Mouse (Mus musculus): Measurements from ENCODE around the gene Nipa1. TPM values are rescaled to one million over a fixed set of nuclear protein-coding genes. Genes with fewer than 3 reads are reported as not detected.

The Nipa1 gene
- total RNA-seq, 1 experiment from 2014 or later = 5.8 TPM

GRCm38 (mm10) chr7:56010318-56011017 is 9.3 kb downstream of the Nipa1 start:
- peak; percentile 18 for DNase-seq

DNA sequence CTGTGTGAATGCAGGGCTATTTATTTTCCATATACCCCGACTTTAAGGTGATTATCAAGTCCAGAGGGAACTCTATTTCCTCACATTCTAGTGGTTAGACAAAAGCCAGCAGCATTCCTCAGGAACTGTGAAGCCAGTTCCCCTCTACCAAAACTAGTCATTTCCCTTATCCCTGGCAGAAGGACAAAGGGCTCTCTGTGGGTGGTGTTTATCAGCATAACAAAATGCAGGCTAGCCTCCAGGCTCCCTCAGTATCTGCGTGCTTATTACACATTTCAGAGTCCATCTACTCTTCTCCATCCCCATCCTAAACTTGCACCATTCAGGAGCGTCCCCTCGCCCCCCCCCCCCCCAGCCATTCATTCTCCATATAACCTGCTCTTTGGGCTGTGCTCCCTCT is 20.8 kb downstream of the Nipa1 start:
- DNase-seq = no peak

DNA sequence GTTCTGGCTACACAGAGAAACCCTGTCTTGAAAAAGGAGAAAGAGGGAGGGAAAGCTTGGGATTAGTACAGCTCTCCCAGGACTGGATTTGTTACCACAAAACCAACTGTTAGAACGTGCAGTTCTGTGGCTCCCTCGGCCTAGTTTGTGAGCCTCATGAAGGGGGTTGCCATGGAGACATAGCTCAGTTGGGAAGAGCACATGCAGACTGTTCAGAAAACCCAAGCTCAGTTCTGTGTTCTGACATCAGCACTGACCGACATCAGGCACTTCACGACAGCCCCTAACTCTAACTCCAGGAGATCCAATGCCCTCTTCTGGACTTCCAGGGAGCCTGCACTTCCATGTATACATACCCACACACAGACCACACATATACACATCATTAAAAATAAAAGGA is 24.7 kb downstream of the Nipa1 start:
- DNase-seq = no peak

GRCm38 (mm10) chr7:55991858-55992257 is 27.9 kb downstream of the Nipa1 start:
- no peak for DNase-seq

- DNase-seq = no peak
Observed at GRCm38 (mm10) chr7:55991129-55991528, 28.6 kb downstream of the Nipa1 start.

GRCm38 (mm10) chr7:55986526-55987214 is 33.1 kb downstream of the Nipa1 start:
- peak; percentile 88 for DNase-seq

DNA sequence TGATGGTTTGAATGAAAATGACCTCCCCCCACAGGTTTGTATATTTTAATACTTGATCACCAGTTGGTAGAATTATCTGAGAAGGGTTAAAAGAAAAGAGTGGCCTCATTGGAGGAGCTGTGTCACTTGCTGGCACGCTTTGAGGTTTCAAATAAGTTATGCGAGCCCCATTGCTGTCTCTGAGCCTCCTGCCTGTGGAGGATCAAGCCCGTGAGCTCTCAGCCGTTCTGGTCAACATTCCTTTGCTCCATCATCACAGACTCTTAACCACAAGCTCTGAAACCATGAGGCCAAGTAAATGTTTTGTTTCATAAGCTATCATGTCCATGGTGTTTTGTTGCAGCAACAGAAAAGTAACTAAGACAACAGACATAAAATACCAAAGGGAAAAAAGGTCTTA is 35.0 kb downstream of the Nipa1 start:
- no peak for DNase-seq

DNA sequence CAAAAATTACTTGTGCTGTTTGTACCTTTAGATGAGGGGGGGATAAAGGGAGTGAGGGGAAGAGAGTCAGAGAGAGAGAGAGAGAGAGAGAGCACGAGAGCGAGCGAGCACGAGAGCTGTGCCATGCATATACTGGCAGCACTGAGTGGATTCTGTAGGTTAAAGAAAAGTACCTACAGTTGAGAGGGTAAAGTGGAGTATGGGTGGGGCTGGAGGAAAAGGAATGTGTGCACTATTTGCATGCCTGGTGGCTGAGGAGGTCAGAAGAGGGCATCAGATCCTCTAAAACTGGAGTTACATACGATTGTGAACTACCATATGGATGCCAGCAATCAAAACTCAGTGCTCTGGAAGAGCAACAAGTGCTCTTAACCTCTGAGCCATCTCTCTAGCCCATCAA is 36.6 kb downstream of the Nipa1 start:
- DNase-seq = no peak

DNA sequence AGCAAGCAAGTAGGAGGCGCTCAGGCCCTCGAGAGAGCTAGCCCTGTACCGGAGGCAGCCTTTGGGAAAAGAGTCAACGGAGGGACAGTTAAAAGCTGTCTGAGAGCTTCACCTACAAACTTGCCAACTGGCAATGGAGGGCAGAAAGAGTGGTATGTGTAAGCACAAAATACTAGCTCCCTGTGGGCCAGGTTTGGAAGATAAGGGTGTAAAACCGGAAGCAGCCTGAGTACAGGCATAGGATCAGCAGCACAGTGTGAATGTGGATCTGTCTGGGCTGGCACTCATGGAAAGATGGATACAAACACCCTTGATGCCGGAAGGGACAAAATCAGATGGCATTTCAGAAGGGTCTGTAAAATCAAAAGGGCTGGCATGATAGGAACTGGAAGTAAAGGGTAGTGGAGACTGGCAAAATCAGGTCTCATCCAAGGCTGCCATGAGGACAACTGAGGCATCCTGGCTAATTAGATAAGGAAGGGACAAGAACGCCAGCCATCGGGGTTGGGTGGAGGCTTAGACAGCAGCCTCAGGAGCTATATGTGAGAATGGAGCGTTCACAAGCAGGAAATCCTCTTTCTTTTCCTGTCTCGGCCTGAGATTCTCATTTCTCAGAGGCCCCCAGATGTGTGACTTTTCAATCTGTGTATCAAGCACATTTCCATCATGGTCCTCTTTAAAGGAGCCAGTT is 37.6 kb downstream of the Nipa1 start:
- no peak for DNase-seq

DNA sequence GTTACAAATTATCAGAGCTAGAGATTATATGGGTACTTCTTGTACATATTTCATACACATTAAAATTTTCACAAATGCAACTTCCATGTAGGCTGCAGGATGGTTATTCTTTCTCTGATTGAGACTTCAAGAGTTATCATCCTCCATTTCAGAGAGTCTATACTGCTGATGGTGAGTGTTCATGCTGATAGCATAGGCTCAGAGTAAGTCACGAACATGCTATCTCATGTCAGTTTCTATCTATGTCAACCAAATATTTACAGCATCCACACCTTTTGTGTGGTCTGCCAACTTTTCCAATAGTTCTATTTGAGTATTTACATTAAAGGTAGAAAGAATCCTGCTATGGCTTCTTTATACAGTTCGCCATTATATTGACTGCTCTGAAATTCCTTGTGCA is 38.2 kb downstream of the Nipa1 start:
- no peak for DNase-seq

GRCm38 (mm10) chr7:55974429-55974828 is 45.3 kb downstream of the Nipa1 start:
- DNase-seq = no peak

GRCm38 (mm10) chr7:55969415-55969814 is 50.3 kb downstream of the Nipa1 start:
- DNase-seq = no peak

DNA sequence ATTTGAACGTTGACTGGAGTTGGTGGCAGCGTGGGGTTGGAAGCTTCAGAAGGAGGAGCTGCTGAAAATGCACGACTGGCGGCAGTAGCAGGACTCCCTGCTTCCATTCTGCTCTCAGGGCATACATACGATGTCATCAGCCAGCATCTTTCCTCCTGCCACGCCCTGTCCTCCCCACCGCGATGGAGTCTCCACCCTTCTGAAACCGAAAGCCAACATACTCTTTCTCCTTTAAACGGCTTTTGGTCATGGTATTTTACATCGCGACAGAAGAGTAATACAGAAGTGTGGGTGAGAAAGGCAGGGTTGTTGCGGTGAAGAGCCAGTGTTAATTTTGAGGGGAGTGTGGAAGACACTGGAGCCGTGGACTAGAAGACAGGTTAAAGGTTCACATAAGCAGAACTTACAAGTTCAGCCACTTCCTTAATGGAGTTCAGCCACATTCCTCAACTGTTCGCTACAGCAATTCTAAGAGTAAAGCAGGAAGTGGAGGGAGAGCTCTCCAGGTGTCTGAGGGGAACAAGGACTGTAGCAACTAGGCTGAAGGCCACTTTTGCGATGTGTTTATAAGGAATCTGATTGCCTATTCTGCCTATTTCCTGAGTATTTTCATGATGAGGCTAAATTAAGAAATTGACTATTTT is 51.4 kb downstream of the Nipa1 start:
- DNase-seq = peak; percentile 14

DNA sequence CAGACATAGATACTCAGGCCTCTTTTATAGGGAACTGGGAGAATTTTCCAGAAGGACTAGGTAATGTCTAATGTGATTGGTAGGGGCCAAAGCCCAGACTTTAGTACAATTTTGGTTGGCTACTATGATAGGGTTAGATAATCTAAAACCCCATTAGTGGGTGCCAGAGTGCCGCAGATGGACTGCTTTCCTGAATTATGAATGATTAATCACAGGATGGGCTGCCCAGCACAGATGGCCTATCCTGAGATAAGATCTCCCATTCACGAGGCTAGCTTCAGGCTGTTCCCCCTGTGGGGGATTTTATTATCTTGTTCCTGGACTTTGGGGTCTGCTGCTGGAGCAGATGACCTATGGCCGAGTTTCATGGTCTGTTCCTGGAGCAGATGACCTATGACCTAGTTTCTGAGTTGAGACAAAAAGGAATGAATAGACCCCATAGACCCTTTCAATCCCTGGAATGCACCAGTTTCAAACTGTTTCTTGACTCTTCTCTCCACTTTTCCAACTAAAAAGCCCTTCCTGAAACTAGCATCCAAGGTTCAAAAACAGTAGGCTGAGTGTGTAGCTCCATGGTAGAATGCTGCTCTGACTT is 52.8 kb downstream of the Nipa1 start:
- DNase-seq = no peak

- DNase-seq = peak; percentile 97
Observed at GRCm38 (mm10) chr7:55962004-55962908, 57.5 kb downstream of the Nipa1 start, which contains the start of gene Nipa2. TSS of gene Nipa2 (minus strand) at chr7:55962476.

- DNase-seq = no peak
Observed at GRCm38 (mm10) chr7:55960506-55960905, 59.2 kb downstream of the Nipa1 start.

DNA sequence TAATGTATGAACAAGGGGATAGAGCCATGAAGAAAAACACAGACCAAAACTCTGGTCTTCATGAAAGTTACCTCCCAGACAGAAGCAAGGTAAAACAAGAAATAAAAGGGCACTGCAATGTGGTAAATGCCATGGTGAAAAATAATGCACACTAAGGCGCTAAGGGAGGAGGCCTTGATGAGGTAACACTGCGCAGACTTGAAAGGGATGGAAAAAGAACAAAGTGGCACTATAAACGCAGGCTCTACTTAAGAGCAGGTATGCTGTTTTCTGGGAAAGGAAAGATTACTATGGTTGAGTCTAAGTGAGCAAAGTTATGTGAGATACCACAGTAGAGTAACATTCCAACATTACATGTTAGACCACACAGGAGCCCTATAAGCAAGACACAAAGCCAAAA is 60.0 kb downstream of the Nipa1 start:
- DNase-seq = no peak

- peak; percentile 58 for DNase-seq
Observed at GRCm38 (mm10) chr7:55957916-55958315, 61.8 kb downstream of the Nipa1 start.

- DNase-seq = no peak
Observed at GRCm38 (mm10) chr7:55957178-55957577, 62.6 kb downstream of the Nipa1 start.

GRCm38 (mm10) chr7:55956054-55956453 is 63.7 kb downstream of the Nipa1 start:
- DNase-seq = no peak

- no peak for DNase-seq
Observed at GRCm38 (mm10) chr7:55938341-55938740, 81.4 kb downstream of the Nipa1 start.
